Mouse (Mus musculus): ENCODE data around the gene Ift20. TPM values are rescaled to one million over a fixed set of nuclear protein-coding genes. Genes with fewer than 3 reads are reported as not detected.
"Not testable (repeated sequence)": the region's sequence is repeated elsewhere in the genome, so short reads cannot be mapped to it uniquely, and the experiment has no call there.

Ift20 gene
- polyA plus RNA-seq, 1 experiment, result 56.8 TPM

GRCm38 (mm10) chr11:78556070-78556469, 19.9 kb downstream of the Ift20 start:
- no peaks in the 10 kb centered on the region for H3K4me1 ChIP-seq (ENCODE audit: control insufficient read depth, insufficient read depth, low read length)
- H3K4me3 ChIP-seq (ENCODE audit: insufficient read depth, low read length), result no peak overlapping the region
- H3K27ac ChIP-seq (ENCODE audit: insufficient read depth, low read length), result no peak overlapping the region
- TF ChIP-seq POLR2A (IDR thresholded peaks at IDR 0.05; ENCODE audit: low read depth, low read length), result no peak
- no peak for TF ChIP-seq CTCF (IDR thresholded peaks at IDR 0.05; ENCODE audit: borderline replicate concordance, insufficient read depth, low read length)

GRCm38 (mm10) chr11:78557241-78557640, 21.1 kb downstream of the Ift20 start:
- TF ChIP-seq CTCF (IDR thresholded peaks at IDR 0.05; ENCODE audit: borderline replicate concordance, insufficient read depth, low read length) (peak; percentile 23; the same call in 1 of the 2 replicates), POLR2A (IDR thresholded peaks at IDR 0.05; ENCODE audit: low read depth, low read length) (no peak)
- Histone ChIP-seq H3K4me1 (ENCODE audit: control insufficient read depth, insufficient read depth, low read length) (no peaks in the 10 kb centered on the region), H3K4me3 (ENCODE audit: insufficient read depth, low read length) (no peak overlapping the region), H3K27ac (ENCODE audit: insufficient read depth, low read length) (no peak overlapping the region)

- no peak for TF ChIP-seq POLR2A (IDR thresholded peaks at IDR 0.05; ENCODE audit: low read depth, low read length)
- TF ChIP-seq CTCF (IDR thresholded peaks at IDR 0.05; ENCODE audit: borderline replicate concordance, insufficient read depth, low read length), result peak; percentile 63; the same call in 1 of the 2 replicates
- H3K27ac ChIP-seq (ENCODE audit: insufficient read depth, low read length), result no peak overlapping the region
- H3K4me1 ChIP-seq (ENCODE audit: control insufficient read depth, insufficient read depth, low read length), result no peaks in the 10 kb centered on the region
- H3K4me3 ChIP-seq (ENCODE audit: insufficient read depth, low read length), result no peak overlapping the region
These were observed 24.3 kb downstream of the Ift20 start for GRCm38 (mm10) chr11:78560447-78560846.

GRCm38 (mm10) chr11:78566775-78567174, 30.6 kb downstream of the Ift20 start:
- Histone ChIP-seq H3K4me3 (ENCODE audit: insufficient read depth, low read length) (no peak overlapping the region), H3K4me1 (ENCODE audit: control insufficient read depth, insufficient read depth, low read length) (peaks cover 3% of the 10 kb centered on the region), H3K27ac (ENCODE audit: insufficient read depth, low read length) (no peak overlapping the region)
- no peak for TF ChIP-seq POLR2A (IDR thresholded peaks at IDR 0.05; ENCODE audit: low read depth, low read length)
- no peak for TF ChIP-seq CTCF (IDR thresholded peaks at IDR 0.05; ENCODE audit: borderline replicate concordance, insufficient read depth, low read length)

- no peak overlapping the region for H3K4me3 ChIP-seq (ENCODE audit: insufficient read depth, low read length)
- no peak overlapping the region for H3K27ac ChIP-seq (ENCODE audit: insufficient read depth, low read length)
- TF ChIP-seq CTCF (IDR thresholded peaks at IDR 0.05; ENCODE audit: borderline replicate concordance, insufficient read depth, low read length) (no peak), POLR2A (IDR thresholded peaks at IDR 0.05; ENCODE audit: low read depth, low read length) (no peak)
- H3K4me1 ChIP-seq (ENCODE audit: control insufficient read depth, insufficient read depth, low read length), result peaks cover 7% of the 10 kb centered on the region
These were observed 31.5 kb downstream of the Ift20 start for GRCm38 (mm10) chr11:78567614-78568013.

GRCm38 (mm10) chr11:78568827-78569226, 32.7 kb downstream of the Ift20 start:
- Histone ChIP-seq H3K27ac (ENCODE audit: insufficient read depth, low read length) (peak overlapping the region; percentile 4; the same call in 1 of the 2 replicates), H3K4me1 (ENCODE audit: control insufficient read depth, insufficient read depth, low read length) (peaks cover 9% of the 10 kb centered on the region), H3K4me3 (ENCODE audit: insufficient read depth, low read length) (no peak overlapping the region)
- no peak for TF ChIP-seq POLR2A (IDR thresholded peaks at IDR 0.05; ENCODE audit: low read depth, low read length)
- no peak for TF ChIP-seq CTCF (IDR thresholded peaks at IDR 0.05; ENCODE audit: borderline replicate concordance, insufficient read depth, low read length)

GRCm38 (mm10) chr11:78569806-78570205, 33.6 kb downstream of the Ift20 start:
- TF ChIP-seq POLR2A (IDR thresholded peaks at IDR 0.05; ENCODE audit: low read depth, low read length), result no peak
- H3K27ac ChIP-seq (ENCODE audit: insufficient read depth, low read length), result no peak overlapping the region
- H3K4me3 ChIP-seq (ENCODE audit: insufficient read depth, low read length), result no peak overlapping the region
- peaks cover 9% of the 10 kb centered on the region for H3K4me1 ChIP-seq (ENCODE audit: control insufficient read depth, insufficient read depth, low read length)

- Histone ChIP-seq H3K27ac (ENCODE audit: insufficient read depth, low read length) (peak overlapping the region; percentile 75), H3K4me1 (ENCODE audit: control insufficient read depth, insufficient read depth, low read length) (peaks cover 9% of the 10 kb centered on the region), H3K4me3 (ENCODE audit: insufficient read depth, low read length) (no peak overlapping the region)
- no peak for TF ChIP-seq POLR2A (IDR thresholded peaks at IDR 0.05; ENCODE audit: low read depth, low read length)
- TF ChIP-seq CTCF (IDR thresholded peaks at IDR 0.05; ENCODE audit: borderline replicate concordance, insufficient read depth, low read length), result no peak
These were observed 35.3 kb downstream of the Ift20 start for GRCm38 (mm10) chr11:78571441-78571840.

GRCm38 (mm10) chr11:78571854-78572253, 35.7 kb downstream of the Ift20 start:
- TF ChIP-seq POLR2A (IDR thresholded peaks at IDR 0.05; ENCODE audit: low read depth, low read length), result no peak
- no peak for TF ChIP-seq CTCF (IDR thresholded peaks at IDR 0.05; ENCODE audit: borderline replicate concordance, insufficient read depth, low read length)
- Histone ChIP-seq H3K4me1 (ENCODE audit: control insufficient read depth, insufficient read depth, low read length) (peaks cover 9% of the 10 kb centered on the region), H3K4me3 (ENCODE audit: insufficient read depth, low read length) (no peak overlapping the region), H3K27ac (ENCODE audit: insufficient read depth, low read length) (peak overlapping the region; percentile 75)

- H3K4me3 ChIP-seq (ENCODE audit: insufficient read depth, low read length); H3K27ac ChIP-seq (ENCODE audit: insufficient read depth, low read length): not testable (repeated sequence)
- peaks cover 13% of the 10 kb centered on the region for H3K4me1 ChIP-seq (ENCODE audit: control insufficient read depth, insufficient read depth, low read length)
These were observed 37.9 kb downstream of the Ift20 start for GRCm38 (mm10) chr11:78574031-78574430.

- no peak for TF ChIP-seq CTCF (IDR thresholded peaks at IDR 0.05; ENCODE audit: borderline replicate concordance, insufficient read depth, low read length)
- no peak for TF ChIP-seq POLR2A (IDR thresholded peaks at IDR 0.05; ENCODE audit: low read depth, low read length)
These were observed 38.4 kb downstream of the Ift20 start for GRCm38 (mm10) chr11:78574536-78574935.

More at GRCm38 (mm10) chr11:78574536-78574935, 38.4 kb downstream of the Ift20 start:
- Histone ChIP-seq H3K27ac (ENCODE audit: insufficient read depth, low read length) (no peak overlapping the region), H3K4me1 (ENCODE audit: control insufficient read depth, insufficient read depth, low read length) (peaks cover 13% of the 10 kb centered on the region), H3K4me3 (ENCODE audit: insufficient read depth, low read length) (no peak overlapping the region)
